Mouse (Mus musculus): ENCODE results near the gene Chd9. TPM values are rescaled to one million over a fixed set of nuclear protein-coding genes. Genes with fewer than 3 reads are reported as not detected.
A peak's percentile ranks its signal among the peaks of the same experiment; 100 is the strongest.
"Not testable (repeated sequence)": the region's sequence is repeated elsewhere in the genome, so short reads cannot be mapped to it uniquely, and the experiment has no call there.

Chd9 gene
- polyA plus RNA-seq, 1 experiment from 2014 or later, result 160 TPM

GRCm38 (mm10) chr8:90869920-90870777, 42.0 kb downstream of the Chd9 start:
- no peak for DNase-seq (ENCODE audit: low spot score)

- no peak for DNase-seq (ENCODE audit: low spot score)
Measured at GRCm38 (mm10) chr8:90871375-90872080, 43.4 kb downstream of the Chd9 start.

GRCm38 (mm10) chr8:90873051-90873450, 44.9 kb downstream of the Chd9 start:
- no peak for DNase-seq (ENCODE audit: low spot score)

- peak; percentile 41 for DNase-seq (ENCODE audit: low spot score)
Measured at GRCm38 (mm10) chr8:90876213-90876721, 48.1 kb downstream of the Chd9 start.

GRCm38 (mm10) chr8:90876722-90877429, 48.7 kb downstream of the Chd9 start:
- peak; percentile 62 for DNase-seq (ENCODE audit: low spot score)

- no peak for DNase-seq (ENCODE audit: low spot score)
Measured at GRCm38 (mm10) chr8:90877430-90877975, 49.4 kb downstream of the Chd9 start.

GRCm38 (mm10) chr8:90878551-90878950, 50.4 kb downstream of the Chd9 start:
- DNase-seq (ENCODE audit: low spot score), result no peak

- no peak for DNase-seq (ENCODE audit: low spot score)
Measured at GRCm38 (mm10) chr8:90880041-90880440, 51.9 kb downstream of the Chd9 start.

GRCm38 (mm10) chr8:90881181-90881580, 53.0 kb downstream of the Chd9 start:
- no peak for DNase-seq (ENCODE audit: low spot score)

GRCm38 (mm10) chr8:90882088-90882691, 54.0 kb downstream of the Chd9 start:
- no peak for DNase-seq (ENCODE audit: low spot score)

GRCm38 (mm10) chr8:90885671-90886368, 57.7 kb downstream of the Chd9 start:
- no peak for DNase-seq (ENCODE audit: low spot score)

- not testable (repeated sequence) for DNase-seq (ENCODE audit: low spot score)
Measured at GRCm38 (mm10) chr8:90886369-90886712, 58.2 kb downstream of the Chd9 start.

- not testable (repeated sequence) for DNase-seq (ENCODE audit: low spot score)
Measured at GRCm38 (mm10) chr8:90887328-90887727, 59.2 kb downstream of the Chd9 start.

- no peak for DNase-seq (ENCODE audit: low spot score)
Measured at GRCm38 (mm10) chr8:90891872-90892578, 63.9 kb downstream of the Chd9 start.

GRCm38 (mm10) chr8:90892579-90892919, 64.4 kb downstream of the Chd9 start:
- no peak for DNase-seq (ENCODE audit: low spot score)

- DNase-seq (ENCODE audit: low spot score), result no peak
Measured at GRCm38 (mm10) chr8:90894231-90894914, 66.2 kb downstream of the Chd9 start.

- DNase-seq (ENCODE audit: low spot score), result no peak
Measured at GRCm38 (mm10) chr8:90897343-90897742, 69.2 kb downstream of the Chd9 start.

- DNase-seq (ENCODE audit: low spot score), result no peak
Measured at GRCm38 (mm10) chr8:90898578-90898977, 70.4 kb downstream of the Chd9 start.

GRCm38 (mm10) chr8:90902002-90902401, 73.8 kb downstream of the Chd9 start:
- DNase-seq (ENCODE audit: low spot score), result no peak
